Comparison of ENCODE assay signal across 14 mouse cellular contexts in the genomic region with DNA sequence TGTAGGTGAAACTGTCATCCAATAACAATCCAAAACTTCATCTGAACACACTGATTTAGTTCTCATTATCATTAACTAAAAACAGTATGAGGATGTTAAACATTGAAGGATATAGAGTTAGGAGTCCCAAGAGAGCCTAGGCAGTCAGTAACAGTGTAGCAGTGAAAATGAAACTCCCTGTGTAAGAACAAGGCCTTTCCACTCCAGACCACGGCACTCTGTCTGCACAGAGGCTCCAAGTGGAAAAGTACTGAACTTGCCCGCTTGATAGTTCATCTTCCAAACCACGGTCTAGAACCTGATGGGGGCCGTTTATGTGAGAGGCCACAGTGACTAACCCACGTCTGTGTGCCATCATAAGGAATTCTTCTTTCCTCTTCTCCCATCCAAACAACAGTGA.
DNase-seq lines count a peak whose midpoint lies in the region; ATAC-seq and TF ChIP-seq lines count a peak whose summit lies in the region.
"Had no signal": no experiment of that assay in that cellular context is flagged by ENCODE, and none has a peak within 500 bp of the region (broad histone marks: within the 10 kb centered on the region; RNA-seq: fewer than 3 reads in every experiment).

No protein-coding gene starts in this region.

- H3K27ac ChIP-seq in liver, adult 2 months (replicated peaks; ENCODE audit: insufficient read depth, low read depth, low read length) = peak overlapping the region; percentile 12; the same call in 1 of the 2 replicates
- H3K27ac ChIP-seq in liver, embryonic 12.5 days = no peak overlapping the region
- H3K27ac ChIP-seq in intestine, embryonic 16.5 days (ENCODE audit: low read length) = peak overlapping the region; percentile 7; the same call in 1 of the 2 replicates
- H3K27ac ChIP-seq in limb, embryonic 15.5 days = peak overlapping the region; percentile 67
- H3K27ac ChIP-seq: hindbrain, embryonic 15.5 days; liver, embryonic 13.5 days; stomach, embryonic 15.5 days had no signal

- H3K9me3 ChIP-seq in liver, embryonic 12.5 days (replicated peaks) = no peaks in the 10 kb centered on the region
- no peaks in the 10 kb centered on the region for H3K9me3 ChIP-seq in intestine, embryonic 16.5 days (ENCODE audit: control insufficient read depth, low read length)
- H3K9me3 ChIP-seq in limb, embryonic 15.5 days = no peaks in the 10 kb centered on the region; the same call in 1 of the 2 replicates
- H3K9me3 ChIP-seq: hindbrain, embryonic 15.5 days; liver, embryonic 13.5 days; stomach, embryonic 15.5 days had no signal

- TF ChIP-seq CTCF in liver, adult 2 months (IDR thresholded peaks at IDR 0.05; ENCODE audit: low read depth, low read length) = no peak

- no peak overlapping the region for H3K9ac ChIP-seq in liver, adult 2 months (ENCODE audit: low read depth, low read length)
- no peak overlapping the region for H3K9ac ChIP-seq in liver, embryonic 12.5 days
- no peak overlapping the region for H3K9ac ChIP-seq in intestine, embryonic 16.5 days (ENCODE audit: low read depth, low read length)
- H3K9ac ChIP-seq in limb, embryonic 15.5 days = no peak overlapping the region
- H3K9ac ChIP-seq: hindbrain, embryonic 15.5 days; liver, embryonic 13.5 days; stomach, embryonic 15.5 days had no signal

- peaks cover 5% of the 10 kb centered on the region; the same call in 1 of the 2 replicates for H3K4me1 ChIP-seq in liver, adult 2 months (ENCODE audit: control insufficient read depth, insufficient read depth, low read length)
- H3K4me1 ChIP-seq in liver, embryonic 12.5 days = no peaks in the 10 kb centered on the region
- 0 out of 2 replicates have a peak, but pooled peaks cover 2% of the 10 kb centered on the region for H3K4me1 ChIP-seq in intestine, embryonic 16.5 days (ENCODE audit: control insufficient read depth, insufficient read depth, low read length)
- peaks cover 6% of the 10 kb centered on the region for H3K4me1 ChIP-seq in limb, embryonic 15.5 days
- H3K4me1 ChIP-seq: hindbrain, embryonic 15.5 days; liver, embryonic 13.5 days; stomach, embryonic 15.5 days had no signal

- WGBS in liver, adult 2 months = 55% methylated on average over 5 of the region's 5 CpGs
- 63% methylated on average over 5 of the region's 5 CpGs for WGBS in liver, embryonic 12.5 days (ENCODE audit: insufficient replicate concordance)
- 74% methylated on average over 5 of the region's 5 CpGs for WGBS in intestine, embryonic 16.5 days
- 61% methylated on average over 5 of the region's 5 CpGs for WGBS in limb, embryonic 15.5 days

- no peak for ATAC-seq in liver, embryonic 12.5 days
- ATAC-seq in intestine, embryonic 16.5 days = no peak
- ATAC-seq in limb, embryonic 15.5 days (ENCODE audit: insufficient number of reproducible peaks, low FRiP score, low TSS enrichment, low read depth) = no peak

- DNase-seq in adrenal gland, postnatal 14 days = peak; percentile 38
- DNase-seq in adrenal gland, postnatal 25 days = no peak
- DNase-seq in liver, adult 2 months (ENCODE audit: extremely low read depth, low read depth, low spot score) = no peak
- no peak for DNase-seq in ovary, adult 18-20 months (ENCODE audit: low spot score)
- no peak for DNase-seq in thymus, postnatal 4 days
- DNase-seq: B cell, adult 2 months; cerebellum, adult 11-12 months; liver, embryonic 13.5 days; right cerebral cortex, postnatal 25 days had no signal

- no peak overlapping the region for H3K4me3 ChIP-seq in liver, adult 2 months (ENCODE audit: insufficient read depth, low read depth, low read length)
- no peak overlapping the region for H3K4me3 ChIP-seq in liver, embryonic 12.5 days
- H3K4me3 ChIP-seq in intestine, embryonic 16.5 days (ENCODE audit: low read length) = no peak overlapping the region
- no peak overlapping the region for H3K4me3 ChIP-seq in limb, embryonic 15.5 days
- H3K4me3 ChIP-seq: hindbrain, embryonic 15.5 days; liver, embryonic 13.5 days; stomach, embryonic 15.5 days had no signal

- no peaks in the 10 kb centered on the region for H3K79me2 ChIP-seq in liver, adult 2 months (ENCODE audit: control insufficient read depth, insufficient read depth, low read length)

- no peak overlapping the region for H3K4me2 ChIP-seq in liver, embryonic 12.5 days
- H3K4me2 ChIP-seq in intestine, embryonic 16.5 days (ENCODE audit: low read depth, low read length) = no peak overlapping the region
- H3K4me2 ChIP-seq in limb, embryonic 15.5 days = no peak overlapping the region
- H3K4me2 ChIP-seq: hindbrain, embryonic 15.5 days; liver, embryonic 13.5 days; stomach, embryonic 15.5 days had no signal

- no peaks in the 10 kb centered on the region for H3K27me3 ChIP-seq in liver, adult 2 months (ENCODE audit: control insufficient read depth, insufficient read depth, low read length)
- H3K27me3 ChIP-seq in liver, embryonic 12.5 days (replicated peaks) = no peaks in the 10 kb centered on the region
- H3K27me3 ChIP-seq in intestine, embryonic 16.5 days (replicated peaks; ENCODE audit: control insufficient read depth, insufficient read depth, low read length) = no peaks in the 10 kb centered on the region
- H3K27me3 ChIP-seq in limb, embryonic 15.5 days = no peaks in the 10 kb centered on the region
- H3K27me3 ChIP-seq: hindbrain, embryonic 15.5 days; liver, embryonic 13.5 days; stomach, embryonic 15.5 days had no signal

- no peak for TF ChIP-seq POLR2A in liver, adult 2 months (IDR thresholded peaks at IDR 0.05; ENCODE audit: extremely low read depth, insufficient read depth, low read length)

- no peaks in the 10 kb centered on the region for H3K36me3 ChIP-seq in liver, adult 2 months (ENCODE audit: control insufficient read depth, insufficient read depth, low read length)
- H3K36me3 ChIP-seq in liver, embryonic 12.5 days = no peaks in the 10 kb centered on the region
- no peaks in the 10 kb centered on the region for H3K36me3 ChIP-seq in intestine, embryonic 16.5 days (ENCODE audit: control insufficient read depth, insufficient read depth, low read length)
- H3K36me3 ChIP-seq in limb, embryonic 15.5 days = no peaks in the 10 kb centered on the region
- H3K36me3 ChIP-seq: hindbrain, embryonic 15.5 days; liver, embryonic 13.5 days; stomach, embryonic 15.5 days had no signal
